Mouse (Mus musculus): Measurements from ENCODE around the gene Gm10203.
"Not testable (repeated sequence)": the region's sequence is repeated elsewhere in the genome, so short reads cannot be mapped to it uniquely, and the experiment has no call there.

The Gm10203 gene

GRCm38 (mm10) chr6:149135631-149136030, 5.7 kb downstream of the Gm10203 start:
- DNase-seq (ENCODE audit: low spot score): no peak

- DNase-seq (ENCODE audit: low spot score): no peak
Observed at GRCm38 (mm10) chr6:149137936-149138335, 8.0 kb downstream of the Gm10203 start.

- no peak for DNase-seq (ENCODE audit: low spot score)
Observed at GRCm38 (mm10) chr6:149139011-149139410, 9.0 kb downstream of the Gm10203 start.

- DNase-seq (ENCODE audit: low spot score): no peak
Observed at GRCm38 (mm10) chr6:149139471-149139870, 9.5 kb downstream of the Gm10203 start, which contains the start of gene Etfbkmt. Gene Etfbkmt, plus strand, starts transcription at chr6:149139849.

GRCm38 (mm10) chr6:149141393-149142173, 11.6 kb downstream of the Gm10203 start:
- peak; percentile 88 for DNase-seq (ENCODE audit: low spot score)

- no peak for DNase-seq (ENCODE audit: low spot score)
Observed at GRCm38 (mm10) chr6:149145143-149145542, 15.2 kb downstream of the Gm10203 start.

GRCm38 (mm10) chr6:149148436-149149229, 18.7 kb downstream of the Gm10203 start:
- no peak for DNase-seq (ENCODE audit: low spot score)

GRCm38 (mm10) chr6:149152119-149152518, 22.1 kb downstream of the Gm10203 start:
- DNase-seq (ENCODE audit: low spot score): no peak

GRCm38 (mm10) chr6:149153473-149154115, 23.6 kb downstream of the Gm10203 start:
- no peak for DNase-seq (ENCODE audit: low spot score)

- DNase-seq (ENCODE audit: low spot score): no peak
Observed at GRCm38 (mm10) chr6:149154116-149155030, 24.4 kb downstream of the Gm10203 start.

GRCm38 (mm10) chr6:149155031-149155841, 25.3 kb downstream of the Gm10203 start:
- DNase-seq (ENCODE audit: low spot score): no peak

GRCm38 (mm10) chr6:149167038-149167437, 37.1 kb downstream of the Gm10203 start:
- not testable (repeated sequence) for DNase-seq (ENCODE audit: low spot score)

GRCm38 (mm10) chr6:149167672-149168071, 37.7 kb downstream of the Gm10203 start:
- no peak for DNase-seq (ENCODE audit: low spot score)

GRCm38 (mm10) chr6:149168436-149168835, 38.5 kb downstream of the Gm10203 start:
- no peak for DNase-seq (ENCODE audit: low spot score)

- not testable (repeated sequence) for DNase-seq (ENCODE audit: low spot score)
Observed at GRCm38 (mm10) chr6:149169965-149170364, 40.0 kb downstream of the Gm10203 start.

GRCm38 (mm10) chr6:149173831-149174625, 44.1 kb downstream of the Gm10203 start:
- peak; percentile 39 for DNase-seq (ENCODE audit: low spot score)

- no peak for DNase-seq (ENCODE audit: low spot score)
Observed at GRCm38 (mm10) chr6:149174932-149175570, 45.1 kb downstream of the Gm10203 start.

- no peak for DNase-seq (ENCODE audit: low spot score)
Observed at GRCm38 (mm10) chr6:149179064-149179463, 49.1 kb downstream of the Gm10203 start.

All from testis, postnatal 14 days (tissue).